Mouse (Mus musculus) spleen, adult 2 months (tissue): ENCODE measurements at regions not wholly inside any gene's neighbourhood (a gene's known extent, or its start where the extent isn't known, plus 50 kb on each side); places are given as distances from the start of the nearest gene placed in this dataset.

Experiments
- DNase-seq, 2 experiments: peaks; one replicate each; pipeline versions ENCODE4 v3.0.0 to v3.0.0-alpha.2; 2012 to 2021; ENCODE audit warnings: low spot score in 2 of 2, low read depth in 1 of 2
- H3K27ac ChIP-seq: fragments of 200-500 bp; 2 replicates; pipeline ENCODE4 v1.5.1; 2012; ENCODE audit warnings: low read length, inconsistent platforms; ENCODE audit not compliant: insufficient read depth
- H3K27me3 ChIP-seq: fragments of 200-500 bp; 2 replicates; pipeline ENCODE4 v1.6.1; 2012; ENCODE audit warnings: mild to moderate bottlenecking, moderate library complexity, low read length, inconsistent platforms; ENCODE audit not compliant: control insufficient read depth, insufficient read depth
- H3K36me3 ChIP-seq: fragments of 200-500 bp; 2 replicates; pipeline ENCODE4 v1.6.1; 2012; ENCODE audit warnings: mild to moderate bottlenecking, low read length, inconsistent platforms; ENCODE audit not compliant: control insufficient read depth, insufficient read depth
- H3K4me1 ChIP-seq: fragments of 200-500 bp; 2 replicates; pipeline ENCODE4 v1.6.1; 2011; ENCODE audit warnings: inconsistent platforms; ENCODE audit not compliant: control insufficient read depth, insufficient read depth, insufficient read length
- H3K4me3 ChIP-seq: fragments of 200-500 bp; 2 replicates; pipeline ENCODE4 v1.5.1; 2011; ENCODE audit warnings: mild to moderate bottlenecking, inconsistent platforms; ENCODE audit not compliant: insufficient read depth, insufficient read length; ENCODE audit errors: extremely low read depth
- CTCF ChIP-seq: fragments of 200-500 bp; IDR thresholded peaks from 2 replicates; pipeline ENCODE4 v1.5.1; 2011; ENCODE audit warnings: mild to moderate bottlenecking, inconsistent platforms; ENCODE audit not compliant: insufficient read depth, insufficient read length, insufficient replicate concordance; ENCODE audit errors: extremely low read depth
- POLR2A ChIP-seq: fragments of 200-500 bp; IDR thresholded peaks from 2 replicates; pipeline ENCODE4 v1.6.1; 2011; ENCODE audit warnings: low read depth, low read length, inconsistent platforms
- WGBS: fragments of 180-500 bp; shearing (Covaris S2); methylation state at CpG from one replicate; pipeline ENCODE4 v1.1.7; 2018; 5-methylcytosine and 5-hydroxymethylcytosine counted together

DNA sequence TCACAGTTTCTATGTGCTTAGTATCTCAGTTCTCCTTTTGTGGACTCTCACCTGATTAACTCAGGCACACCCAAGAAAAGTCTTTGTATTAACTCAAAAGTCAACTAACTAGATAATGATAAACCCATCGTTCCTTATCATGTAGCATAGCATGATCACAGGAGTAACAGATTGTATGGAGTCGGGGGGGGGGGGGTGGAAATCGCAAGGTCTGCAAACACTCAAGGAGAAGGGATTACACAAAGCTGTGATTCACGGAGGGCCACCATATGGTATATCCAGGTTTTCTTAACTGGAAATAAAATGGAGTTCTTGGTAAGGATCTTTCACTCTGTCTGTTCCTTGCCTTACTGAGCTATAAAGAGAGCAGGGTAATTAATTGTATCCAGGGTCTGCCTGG is 190.1 kb upstream of the Arid1b start:
- DNase-seq = no peak
- Histone ChIP-seq H3K4me3 (no peak overlapping the region), H3K4me1 (no peaks in the 10 kb centered on the region; the same call in 1 of the 2 replicates), H3K27me3 (no peaks in the 10 kb centered on the region), H3K36me3 (no peaks in the 10 kb centered on the region), H3K27ac (no peak overlapping the region)
- WGBS = 86% methylated on average over 4 of the region's 4 CpGs
- no peak for TF ChIP-seq POLR2A
- no peak for TF ChIP-seq CTCF

DNA sequence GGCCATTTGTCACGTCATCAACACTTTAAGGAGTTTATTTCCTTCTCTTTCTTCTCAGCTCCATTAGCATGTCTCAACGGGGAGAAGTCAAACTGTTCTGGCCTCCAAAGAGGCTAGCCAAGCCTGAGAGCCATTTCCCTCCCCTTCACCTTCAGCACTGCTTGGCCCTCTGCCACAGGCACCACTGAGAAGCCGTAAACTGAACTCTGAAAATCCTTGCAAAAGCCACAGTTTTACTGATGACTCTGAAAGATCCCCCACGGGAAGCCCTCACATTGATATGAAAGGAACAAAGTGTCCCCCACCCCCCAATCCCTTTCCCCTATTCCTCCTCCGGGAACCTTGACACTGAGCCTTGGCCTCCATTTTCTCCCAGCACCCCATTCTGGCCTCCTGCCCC is 188.1 kb upstream of the Arid1b start:
- WGBS = 62% methylated on average over 5 of the region's 5 CpGs
- H3K27ac ChIP-seq = no peak overlapping the region
- no peak for DNase-seq
- no peak for TF ChIP-seq CTCF
- H3K36me3 ChIP-seq = no peaks in the 10 kb centered on the region
- no peaks in the 10 kb centered on the region for H3K27me3 ChIP-seq
- no peaks in the 10 kb centered on the region; the same call in 1 of the 2 replicates for H3K4me1 ChIP-seq
- H3K4me3 ChIP-seq = no peak overlapping the region

DNA sequence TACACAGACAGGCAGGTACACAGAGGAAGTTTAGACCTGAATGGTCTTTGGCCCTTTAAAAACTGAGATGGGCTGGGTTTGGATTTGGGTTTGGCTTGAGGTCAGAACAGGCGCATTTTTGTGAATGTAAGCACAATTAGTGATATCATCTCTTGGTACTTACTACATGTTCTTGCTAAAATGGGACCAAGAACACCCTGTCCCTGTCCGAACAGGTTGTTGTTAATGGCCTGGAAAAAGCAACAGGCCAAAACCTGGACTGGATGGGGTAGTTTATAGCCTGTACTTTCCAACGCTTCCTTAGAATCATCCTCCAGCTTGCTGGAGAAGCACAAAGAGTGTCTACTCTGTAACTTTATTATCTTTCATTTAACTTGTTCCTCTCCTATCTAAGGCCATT is 185.2 kb upstream of the Arid1b start:
- TF ChIP-seq POLR2A (no peak), CTCF (no peak)
- Histone ChIP-seq H3K27me3 (no peaks in the 10 kb centered on the region), H3K4me1 (no peaks in the 10 kb centered on the region; the same call in 1 of the 2 replicates), H3K27ac (no peak overlapping the region), H3K36me3 (no peaks in the 10 kb centered on the region), H3K4me3 (no peak overlapping the region)
- no peak for DNase-seq
- WGBS = 88% methylated on average over 3 of the region's 3 CpGs

DNA sequence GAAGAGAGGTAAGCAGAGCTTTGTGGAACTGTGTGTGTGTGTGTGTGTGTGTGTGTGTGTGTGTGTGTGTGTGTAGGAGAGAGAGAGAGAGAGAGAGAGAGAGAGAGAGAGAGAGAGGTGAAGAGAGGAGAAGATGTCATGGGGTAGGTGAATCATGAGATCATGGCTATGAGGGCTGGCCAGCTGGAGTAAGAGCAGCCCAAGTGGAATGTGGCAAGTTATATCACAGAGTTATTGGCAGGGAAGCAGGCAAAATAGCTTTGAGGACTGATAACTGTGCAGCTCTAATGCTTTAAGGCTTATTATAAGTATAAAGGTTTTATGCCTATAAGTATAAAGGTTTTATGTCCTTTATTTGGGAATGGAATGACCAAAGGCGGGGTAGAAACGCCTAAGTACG is 180.9 kb upstream of the Arid1b start:
- Histone ChIP-seq H3K27ac (no peak overlapping the region), H3K4me1 (no peaks in the 10 kb centered on the region), H3K36me3 (no peaks in the 10 kb centered on the region), H3K4me3 (no peak overlapping the region), H3K27me3 (no peaks in the 10 kb centered on the region)
- TF ChIP-seq POLR2A = no peak
- 99% methylated on average over 3 of the region's 3 CpGs for WGBS
- DNase-seq = no peak

DNA sequence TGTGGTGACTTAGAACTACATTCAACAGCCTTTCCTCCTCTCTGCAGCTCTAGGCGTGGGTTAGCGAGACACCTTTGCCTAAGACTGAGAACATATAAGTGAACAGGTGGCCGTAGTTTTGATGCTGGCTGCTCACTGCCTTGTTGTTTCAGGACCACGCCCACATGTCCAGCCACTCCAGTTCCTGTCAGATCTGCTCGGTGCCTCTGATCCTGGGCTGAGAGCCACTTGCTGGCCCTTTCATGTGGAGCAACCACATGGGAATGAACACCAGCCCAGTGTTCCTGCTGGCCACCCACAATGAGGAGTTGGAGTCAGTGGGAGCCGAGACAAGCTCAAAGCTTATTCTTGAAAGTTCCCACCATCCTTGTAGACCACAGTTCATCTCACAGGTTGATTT is 180.5 kb upstream of the Arid1b start:
- 88% methylated on average over 6 of the region's 6 CpGs for WGBS
- Histone ChIP-seq H3K36me3 (no peaks in the 10 kb centered on the region), H3K27ac (no peak overlapping the region), H3K4me3 (no peak overlapping the region), H3K27me3 (no peaks in the 10 kb centered on the region), H3K4me1 (no peaks in the 10 kb centered on the region)
- no peak for DNase-seq
- TF ChIP-seq POLR2A (no peak), CTCF (no peak)

DNA sequence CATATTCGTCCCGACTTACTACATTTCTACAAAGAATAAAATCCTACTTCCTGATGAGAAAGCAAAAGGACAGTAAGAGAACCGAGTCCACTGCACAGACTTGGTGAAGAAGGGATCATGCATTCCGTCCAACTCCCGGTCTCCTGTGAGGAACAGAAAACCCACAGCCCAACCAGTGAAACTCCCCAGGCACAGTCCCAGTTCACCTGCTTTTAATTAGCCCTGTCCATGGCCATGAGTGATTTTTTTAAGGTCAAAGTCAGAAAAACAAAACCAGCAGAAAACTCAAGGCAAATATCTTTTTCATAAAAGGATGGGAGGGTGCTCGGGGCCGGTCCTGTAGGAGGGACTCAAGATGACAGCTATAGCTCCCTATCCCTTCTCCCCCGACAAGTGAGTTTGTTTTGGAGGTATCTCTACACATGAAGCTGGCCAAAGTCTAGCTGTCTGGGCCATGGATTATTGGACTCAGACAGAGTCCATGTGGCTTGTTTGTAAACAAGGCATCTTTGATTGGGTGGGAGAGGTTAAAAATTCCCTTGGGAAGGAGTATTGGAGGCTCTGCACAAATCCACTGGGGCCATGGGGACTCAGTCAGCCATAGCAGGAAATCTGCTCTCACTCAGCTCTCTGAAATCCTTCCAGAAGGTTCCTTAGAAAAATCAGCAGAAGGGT is 168.8 kb upstream of the Arid1b start:
- no peaks in the 10 kb centered on the region for H3K36me3 ChIP-seq
- no peaks in the 10 kb centered on the region for H3K4me1 ChIP-seq
- no peaks in the 10 kb centered on the region for H3K27me3 ChIP-seq
- no peak for DNase-seq
- H3K4me3 ChIP-seq = no peak overlapping the region
- 88% methylated on average over 8 of the region's 8 CpGs for WGBS
- H3K27ac ChIP-seq = no peak overlapping the region
- no peak for TF ChIP-seq POLR2A
- no peak for TF ChIP-seq CTCF

DNA sequence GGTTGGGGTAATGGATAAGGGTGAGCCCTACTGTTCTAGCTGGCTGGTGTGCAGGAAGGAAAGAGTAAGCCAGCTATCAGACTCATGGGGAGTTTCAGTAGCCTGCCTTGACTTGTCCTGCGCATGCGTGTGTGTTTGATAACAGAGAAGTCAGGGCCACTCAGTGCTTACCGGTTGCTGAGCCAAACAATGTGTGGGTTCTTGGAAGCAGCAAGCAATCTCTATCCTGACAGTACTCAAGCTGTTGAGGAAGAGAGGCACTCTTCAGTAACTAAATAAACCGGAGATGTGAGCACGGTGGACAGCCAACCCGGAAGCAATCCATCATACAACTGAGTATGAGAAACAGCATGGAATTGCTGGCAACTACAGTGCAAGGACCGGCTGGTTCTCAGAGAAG is 160.1 kb upstream of the Arid1b start:
- H3K4me1 ChIP-seq = no peaks in the 10 kb centered on the region
- no peak for TF ChIP-seq POLR2A
- no peak for TF ChIP-seq CTCF
- no peaks in the 10 kb centered on the region for H3K36me3 ChIP-seq
- H3K27me3 ChIP-seq = no peaks in the 10 kb centered on the region
- DNase-seq = no peak
- H3K27ac ChIP-seq = no peak overlapping the region
- 86% methylated on average over 7 of the region's 7 CpGs for WGBS
- H3K4me3 ChIP-seq = no peak overlapping the region
